Mouse (Mus musculus) cerebellum, postnatal 14 days (tissue): ENCODE data around the gene Adprh.

ENCODE experiments used
- DNase-seq, 2 experiments: peaks; one replicate each; pipeline ENCODE4 v3.0.0; 2021; ENCODE audit warnings: mixed read lengths in 2 of 2

Gene Adprh

DNA sequence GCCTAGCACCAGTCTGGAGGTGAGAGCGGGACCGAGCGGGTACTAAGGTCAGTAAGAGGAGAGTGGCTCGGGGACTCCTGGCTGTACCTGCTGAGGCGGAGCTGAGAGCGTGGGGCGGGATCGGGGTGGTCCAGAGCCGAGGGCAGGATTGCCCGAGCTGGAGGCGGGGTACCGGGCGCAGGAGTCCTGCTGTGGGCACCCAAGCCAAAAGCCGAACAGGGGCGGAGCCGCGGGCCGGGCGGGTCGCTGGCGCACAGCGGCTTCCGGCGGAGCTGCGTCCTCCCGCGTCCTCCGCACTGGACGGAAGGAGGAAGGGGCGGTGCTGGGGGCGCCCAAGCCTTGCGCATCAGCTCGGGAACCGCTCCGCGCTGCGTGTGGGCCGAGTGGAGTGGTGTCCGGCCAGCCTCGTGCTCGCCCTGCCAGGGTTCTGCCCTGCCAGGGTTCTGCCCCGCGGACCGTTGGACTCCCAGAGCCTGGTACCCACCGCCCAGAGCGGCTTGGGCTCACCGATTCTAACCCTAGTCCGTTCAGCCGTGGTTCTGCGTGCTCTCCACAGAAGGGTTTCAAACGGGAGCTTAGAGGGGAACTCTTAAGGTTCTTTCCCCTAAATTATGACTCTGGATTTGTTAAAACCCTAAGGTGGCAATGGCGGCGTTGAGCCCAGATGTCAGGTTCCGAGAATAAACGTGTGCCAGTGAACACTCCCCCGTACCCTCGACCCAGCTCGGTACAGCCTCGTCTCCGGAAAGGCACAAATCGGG is at the start of gene Adprh:
Adprh (minus strand) TSS at position 262 of the 761 bp plus-strand sequence.
- DNase-seq, result peak; percentile 90 to 94

DNA sequence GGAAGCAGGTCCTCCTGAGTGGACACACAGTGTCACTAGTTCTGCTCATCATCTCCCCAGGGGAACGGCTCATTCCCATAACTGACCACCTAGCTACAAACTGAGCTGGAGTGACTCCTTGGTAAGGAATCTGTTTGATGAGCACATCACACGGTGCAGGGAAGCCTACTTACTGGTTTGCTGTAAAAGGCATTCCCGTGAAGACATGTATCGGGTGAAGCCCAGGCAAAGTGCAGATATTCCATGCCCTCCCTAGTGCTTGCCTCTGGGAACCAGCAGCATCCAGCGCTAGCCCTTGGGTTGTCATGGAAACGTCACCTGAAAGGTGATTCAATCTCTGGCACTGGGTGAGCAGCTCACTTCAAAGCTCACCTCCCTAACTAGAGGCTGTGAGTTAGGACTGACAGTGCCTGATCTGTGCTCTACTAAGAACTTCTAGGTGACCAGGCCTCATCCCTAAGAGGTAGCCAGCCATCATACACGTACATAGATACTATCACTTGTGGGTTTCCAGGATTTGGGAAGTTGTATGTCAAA is 44.2 kb upstream of the Adprh start:
- no peak for DNase-seq

DNA sequence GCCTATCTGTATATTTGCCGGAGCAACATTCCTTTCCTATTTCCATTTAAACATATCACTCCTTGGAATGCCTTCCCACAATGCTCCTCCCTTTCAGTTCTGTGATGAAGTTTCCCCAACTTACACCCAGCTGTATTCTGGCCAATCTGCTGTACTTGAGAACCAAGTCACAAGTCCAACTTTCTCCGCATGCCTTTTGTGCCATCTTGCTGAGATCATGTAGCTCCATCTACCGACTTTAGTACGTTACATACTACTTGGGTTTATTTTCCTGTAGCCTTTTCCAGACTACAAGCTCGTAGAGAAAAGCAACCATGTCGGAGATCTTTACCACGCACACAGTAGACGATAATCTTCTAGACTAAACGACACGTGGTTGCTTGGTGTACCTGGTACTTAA is 41.4 kb upstream of the Adprh start:
- DNase-seq, result no peak

DNA sequence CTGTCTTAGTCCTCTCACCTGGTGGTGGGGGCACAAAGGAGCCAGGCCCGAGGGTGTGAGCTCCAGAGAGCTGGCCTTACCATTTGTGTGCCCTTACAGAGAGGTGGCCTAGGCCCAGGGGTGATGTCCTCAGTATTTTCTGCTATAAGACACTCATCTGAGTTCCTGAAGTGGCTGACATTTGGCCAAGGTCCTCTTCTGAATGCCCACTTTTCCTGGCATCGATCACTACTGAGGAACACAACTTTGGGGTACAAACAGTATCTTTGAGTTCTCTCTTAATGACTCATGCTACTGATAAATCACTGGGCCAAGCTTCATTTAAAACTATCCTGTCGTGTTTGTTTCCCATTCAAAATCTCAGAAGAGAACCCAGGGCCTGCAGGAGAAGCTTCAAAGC is 40.0 kb upstream of the Adprh start:
- DNase-seq, result no peak

DNA sequence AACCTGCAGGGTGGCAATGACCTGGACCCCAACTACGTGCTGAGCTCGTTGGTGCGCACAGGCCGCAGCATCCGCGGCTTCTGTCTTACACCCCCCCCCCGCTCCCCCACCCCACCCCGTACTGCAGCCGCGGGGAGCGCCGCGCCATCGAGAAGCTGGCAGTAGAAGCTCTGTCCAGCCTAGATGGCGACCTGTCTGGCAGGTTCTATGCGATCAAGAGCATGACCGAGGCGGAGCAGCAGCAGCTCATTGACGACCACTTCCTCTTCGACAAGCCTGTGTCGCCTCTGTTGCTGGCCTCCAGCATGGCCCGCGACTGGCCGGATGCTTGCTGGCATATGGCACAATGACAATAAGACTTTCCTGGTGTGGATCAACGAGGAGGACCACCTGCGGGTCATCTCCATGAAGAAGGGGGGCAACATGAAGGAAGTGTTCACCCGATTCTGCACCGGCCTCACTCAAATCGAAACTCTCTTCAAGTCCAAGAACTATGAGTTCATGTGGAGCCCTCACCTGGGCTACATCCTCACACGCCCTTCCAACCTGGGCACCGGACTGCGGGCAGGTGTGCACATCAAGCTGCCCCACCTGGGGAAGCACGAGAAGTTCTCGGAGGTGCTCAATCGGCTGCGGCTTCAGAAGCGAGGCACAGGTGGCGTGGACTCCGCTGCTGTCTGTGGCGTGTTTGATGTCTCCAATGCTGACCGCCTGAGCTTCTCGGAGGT is 31.2 kb upstream of the Adprh start:
- peak; percentile 4 to 9 for DNase-seq

DNA sequence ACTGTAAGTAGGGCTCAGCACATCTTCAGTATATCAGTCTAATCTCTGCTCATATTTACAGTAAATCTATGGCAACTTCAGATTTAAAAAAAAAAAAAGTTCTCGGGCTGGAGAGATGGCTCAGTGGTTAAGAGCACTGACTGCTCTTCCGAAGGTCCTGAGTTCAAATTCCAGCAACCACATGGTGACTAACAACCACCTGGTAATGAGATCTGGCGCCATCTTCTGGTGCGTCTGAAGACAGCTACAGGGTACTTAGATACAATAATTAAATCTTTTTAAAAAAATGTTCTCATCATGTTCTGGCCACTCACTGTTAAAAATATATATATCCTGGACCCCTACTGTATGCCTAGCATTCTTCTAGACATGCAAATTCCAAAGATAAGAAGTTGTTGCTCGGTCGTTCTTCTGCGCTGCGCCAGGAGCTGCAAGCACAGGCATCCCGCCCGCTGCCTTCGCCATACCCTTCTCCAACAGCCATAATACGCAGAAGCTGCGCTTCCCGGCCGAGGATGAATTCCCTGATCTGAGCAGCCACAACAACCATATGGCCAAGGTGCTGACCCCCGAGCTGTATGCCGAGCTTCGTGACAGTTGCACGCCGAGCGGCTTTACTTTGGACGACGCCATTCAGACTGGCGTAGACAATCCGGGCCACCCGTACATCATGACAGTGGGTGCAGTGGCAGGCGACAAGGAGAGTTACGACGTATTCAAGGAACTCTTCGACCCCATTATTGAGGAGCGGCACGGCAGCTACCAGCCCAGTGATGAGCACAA is 30.5 kb upstream of the Adprh start:
- DNase-seq, result peak; percentile 30 to 59

DNA sequence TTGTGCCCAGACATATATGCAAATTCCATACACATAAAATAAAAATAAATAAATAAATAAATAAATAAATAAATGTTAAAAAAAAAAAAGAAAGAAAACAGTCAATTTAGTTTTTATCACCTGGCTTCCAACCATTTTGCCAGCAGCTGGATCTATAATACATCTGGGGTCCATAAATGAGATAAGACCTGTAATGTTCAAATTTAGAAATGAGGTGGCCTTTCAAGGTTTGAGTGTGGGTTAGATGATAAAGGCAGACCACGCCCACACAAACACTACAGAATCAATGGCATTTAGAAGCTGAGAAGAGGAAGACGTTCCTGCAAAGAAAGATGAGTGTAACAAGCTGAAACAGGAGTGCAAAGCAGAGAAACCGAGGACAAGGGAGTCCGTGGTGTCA is 28.8 kb upstream of the Adprh start:
- DNase-seq, result no peak

DNA sequence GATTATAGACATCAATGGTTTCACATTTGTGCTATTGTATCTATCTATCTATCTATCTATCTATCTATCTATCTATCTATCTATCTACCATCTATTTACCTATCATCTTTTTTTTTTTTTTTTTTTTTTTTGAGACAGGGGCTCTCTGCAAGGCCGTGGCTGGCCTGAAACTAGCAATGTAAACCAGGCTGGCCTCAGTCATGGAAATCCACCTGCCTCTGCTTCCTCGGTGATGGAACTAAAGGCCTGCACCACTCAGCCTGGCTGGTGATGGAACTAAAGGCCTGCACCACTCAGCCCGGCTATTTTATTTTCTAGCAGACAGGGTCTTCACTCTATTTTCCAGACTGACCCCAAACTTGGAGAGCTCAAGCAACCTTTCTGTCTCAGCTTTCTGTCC is 25.8 kb upstream of the Adprh start:
- DNase-seq, result no peak

DNA sequence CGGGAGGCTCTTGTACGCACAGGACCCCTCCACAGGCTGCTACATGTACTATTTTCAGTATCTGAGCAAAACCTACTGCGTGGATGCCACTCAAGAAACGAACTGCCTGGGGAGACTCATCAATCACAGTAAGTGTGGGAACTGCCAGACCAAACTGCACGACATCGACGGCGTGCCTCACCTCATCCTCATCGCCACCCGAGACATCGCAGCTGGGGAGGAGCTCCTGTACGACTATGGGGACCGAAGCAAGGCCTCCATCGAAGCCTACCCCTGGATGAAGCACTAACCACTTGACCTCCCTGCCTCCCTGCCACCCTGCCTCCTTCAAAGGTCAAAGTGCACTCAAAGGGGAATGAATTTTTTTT is 24.7 kb upstream of the Adprh start:
- DNase-seq, result peak in 1 of 2 experiments; percentile 19

DNA sequence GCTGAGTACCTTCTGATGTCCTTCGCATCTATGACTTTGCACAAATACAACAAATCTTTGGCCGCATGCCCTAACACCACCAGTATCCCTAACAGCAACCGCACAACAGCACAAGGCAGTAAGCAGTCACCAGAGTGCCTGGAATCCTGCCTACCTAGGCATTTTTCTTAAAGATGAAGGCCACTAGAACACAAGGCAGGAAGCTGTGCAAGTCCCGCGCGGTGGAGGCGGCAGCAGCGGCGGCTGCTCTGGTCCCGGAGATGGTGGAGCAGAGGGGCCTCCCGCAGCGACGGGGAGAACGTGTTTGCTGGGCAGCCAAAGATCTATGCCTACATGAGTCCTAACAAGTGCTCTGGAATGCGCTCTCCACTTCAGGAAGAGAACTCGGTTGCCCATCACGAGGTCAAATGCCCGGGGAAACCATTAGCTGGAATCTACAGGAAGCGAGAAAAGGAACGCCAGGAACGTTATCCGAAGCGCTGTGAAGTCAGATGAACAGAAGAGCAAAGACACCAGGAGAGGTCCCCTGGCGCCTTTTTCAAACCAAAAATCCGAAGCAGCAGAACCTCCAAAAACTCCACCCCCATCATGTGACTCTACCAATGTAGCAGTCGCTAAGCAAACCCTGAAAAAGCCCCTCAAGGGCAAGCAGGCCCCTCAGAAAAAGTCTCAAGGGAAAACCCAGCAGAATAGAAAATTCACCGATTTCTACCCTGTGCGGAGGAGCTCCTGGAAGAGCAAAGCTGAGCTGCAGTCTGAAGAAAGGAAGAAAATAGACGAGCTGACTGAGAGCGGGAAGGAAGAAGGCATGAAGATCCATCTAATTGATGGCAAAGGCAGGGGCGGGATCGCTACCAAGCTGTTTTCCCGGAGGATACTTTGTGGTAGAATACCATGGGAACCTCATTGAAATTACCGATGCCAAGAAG is 24.1 kb upstream of the Adprh start:
- DNase-seq, result peak; percentile 45 to 56

DNA sequence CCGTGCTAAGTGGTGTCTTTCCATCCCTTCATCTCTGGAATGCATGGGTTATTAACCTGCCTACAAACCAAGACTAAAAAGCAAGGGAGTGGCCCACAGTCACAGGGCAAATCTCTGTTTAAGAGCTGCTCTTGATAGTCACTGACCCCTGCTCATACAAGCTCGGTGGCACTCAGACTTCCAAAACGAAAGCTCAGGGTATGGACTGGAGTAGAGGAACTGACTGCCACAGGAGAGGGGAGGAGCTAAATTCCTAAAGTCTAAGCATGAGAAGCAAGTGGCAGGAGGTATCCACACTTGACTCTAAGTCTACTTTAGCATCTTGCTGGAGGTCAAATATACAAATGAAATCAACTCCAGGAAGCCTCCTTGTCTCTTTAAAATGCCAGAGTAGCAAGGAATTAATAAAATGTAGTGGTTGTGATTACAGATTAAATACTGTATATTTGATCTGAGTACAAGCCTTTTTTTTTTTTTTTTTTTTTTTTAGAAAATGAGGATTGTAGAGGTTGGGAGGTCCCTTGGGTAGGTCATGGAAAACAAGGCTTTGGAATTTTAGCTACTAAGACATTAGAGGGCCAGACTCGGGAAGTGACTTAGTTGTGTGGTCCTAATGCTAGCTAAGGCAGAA is 23.3 kb upstream of the Adprh start:
- no peak for DNase-seq

DNA sequence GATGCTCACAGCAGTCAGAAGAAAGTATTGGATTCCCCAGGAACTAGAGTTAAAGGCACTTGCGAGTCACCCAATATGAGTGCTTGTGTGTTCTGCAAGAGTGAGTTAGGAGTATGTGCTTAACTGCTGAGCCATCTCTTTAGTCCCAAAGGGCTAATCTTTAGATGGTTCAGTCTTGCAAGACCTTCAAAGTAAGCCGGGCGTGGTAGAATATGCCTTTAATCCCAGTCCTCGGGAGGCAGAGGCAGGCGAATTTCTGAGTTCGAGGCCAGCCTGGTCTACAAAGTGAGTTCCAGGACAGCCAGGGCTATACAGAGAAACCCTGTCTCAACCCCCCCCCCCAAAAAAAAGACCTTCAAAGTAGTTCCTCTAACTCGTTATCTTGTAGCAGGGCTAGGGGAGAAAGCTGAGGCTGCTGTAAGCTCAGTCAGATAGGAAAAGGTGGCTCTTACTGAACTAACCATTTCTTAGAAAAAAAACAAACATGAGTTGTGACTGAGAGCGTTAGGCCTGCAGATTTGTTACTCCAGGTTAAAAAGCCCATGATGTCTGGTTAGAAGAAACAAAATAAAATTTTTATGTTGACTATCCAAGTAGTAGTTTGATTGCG is 22.3 kb upstream of the Adprh start:
- DNase-seq, result no peak

DNA sequence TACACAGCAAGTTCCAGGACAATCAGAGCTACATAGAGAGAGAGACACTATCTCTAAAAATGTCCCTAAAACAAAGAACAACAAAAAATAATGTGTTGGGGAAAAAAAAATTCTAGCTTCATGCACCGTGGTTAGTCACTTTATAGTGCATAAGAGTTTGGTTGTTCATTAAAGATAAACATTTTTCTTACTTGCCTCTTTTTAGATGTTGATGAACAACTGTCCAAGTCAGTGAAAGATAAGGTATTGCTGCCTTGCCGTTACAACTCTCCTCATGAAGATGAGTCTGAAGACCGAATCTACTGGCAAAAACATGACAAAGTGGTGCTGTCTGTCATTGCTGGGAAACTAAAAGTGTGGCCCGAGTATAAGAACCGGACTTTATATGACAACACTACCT is 21.2 kb upstream of the Adprh start:
- no peak for DNase-seq

DNA sequence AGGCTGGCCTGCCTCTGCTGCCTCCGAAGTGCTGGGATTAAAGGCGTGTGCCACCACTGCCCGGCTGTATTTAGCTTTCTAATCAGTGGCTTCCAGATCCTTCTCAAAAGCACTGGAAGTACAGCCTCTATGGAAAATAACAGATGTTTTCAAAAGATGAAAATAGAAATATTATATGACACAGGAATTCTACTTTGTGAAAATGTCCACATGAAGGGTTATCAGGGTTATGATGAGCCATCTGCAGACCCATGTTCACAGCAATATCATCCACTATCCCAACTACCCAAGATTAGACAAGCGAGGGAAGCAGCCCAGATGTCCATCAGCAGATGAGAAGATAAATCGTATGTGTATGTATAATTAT is 20.0 kb upstream of the Adprh start:
- no peak for DNase-seq

DNA sequence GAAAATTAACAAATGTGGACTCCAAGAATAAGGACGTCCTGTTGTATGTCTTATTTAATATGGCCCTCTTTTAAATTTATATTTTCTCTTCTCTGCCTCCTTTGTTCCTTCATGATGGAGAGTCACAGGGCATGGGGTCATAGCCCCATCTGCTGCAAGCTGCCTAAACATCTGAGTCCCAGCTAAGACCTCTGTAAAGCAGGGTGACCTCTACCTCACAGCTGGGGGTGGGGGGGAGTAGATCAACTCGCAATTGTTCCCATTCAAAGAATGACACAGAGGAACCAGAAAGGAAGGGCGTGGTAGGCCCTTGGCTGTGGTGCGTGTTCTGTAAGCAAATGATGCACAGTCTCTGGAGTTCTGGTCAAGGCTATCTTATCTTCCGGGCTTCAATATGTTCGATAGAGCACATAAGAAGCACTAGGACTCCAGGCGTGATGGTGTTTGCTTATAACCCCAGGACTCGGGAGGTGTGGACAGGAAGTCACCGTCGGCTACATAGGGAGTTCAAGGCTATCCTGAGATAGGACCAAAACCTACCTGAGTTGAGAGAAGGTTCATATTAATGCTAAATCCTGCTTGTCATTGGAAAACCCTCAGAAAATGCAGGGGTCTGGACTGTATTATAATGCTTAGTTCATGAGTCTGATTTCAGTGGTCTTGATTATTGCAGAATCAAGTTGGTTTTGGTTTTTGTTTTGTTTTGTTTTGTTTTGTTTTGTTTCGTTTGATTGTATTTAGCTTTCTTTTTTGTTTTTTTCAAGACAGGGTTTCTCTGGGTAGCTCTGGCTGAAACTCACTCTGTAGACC is 19.4 kb upstream of the Adprh start:
- no peak for DNase-seq

DNA sequence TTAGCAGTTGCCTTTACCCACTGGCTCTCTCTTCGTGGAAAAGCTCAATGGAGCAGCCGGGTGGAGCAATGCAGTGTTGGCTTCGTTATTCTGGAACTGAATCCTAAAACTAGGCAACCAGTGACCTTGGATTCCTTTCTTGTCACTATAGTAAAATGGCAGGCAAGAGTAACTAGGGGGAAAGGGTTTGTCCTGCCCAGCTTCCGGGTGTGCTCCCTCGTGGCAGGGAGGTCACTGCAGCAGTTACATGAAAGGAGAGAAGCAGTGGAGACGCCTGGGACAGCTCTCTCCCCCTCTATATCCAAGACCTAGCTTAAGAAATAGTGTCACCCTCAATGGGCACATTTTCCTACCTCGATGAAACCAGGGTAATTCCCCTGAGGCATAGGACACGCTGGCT is 16.9 kb upstream of the Adprh start:
- DNase-seq, result no peak

DNA sequence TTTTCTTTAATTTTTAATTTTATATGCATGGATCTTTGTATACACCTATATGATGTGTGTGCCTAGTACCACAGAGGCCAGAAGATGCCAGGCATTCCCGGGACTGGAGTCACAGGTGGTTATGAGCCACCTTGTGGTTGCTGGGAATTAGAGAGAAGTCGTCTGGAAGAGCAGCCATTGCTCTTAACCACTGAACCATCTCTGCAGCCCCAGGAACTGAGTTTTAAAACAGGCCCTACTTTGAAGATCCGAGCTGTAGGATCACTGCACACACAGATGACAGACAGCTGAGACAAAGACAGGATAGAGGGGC is 16.2 kb upstream of the Adprh start:
- DNase-seq, result no peak

DNA sequence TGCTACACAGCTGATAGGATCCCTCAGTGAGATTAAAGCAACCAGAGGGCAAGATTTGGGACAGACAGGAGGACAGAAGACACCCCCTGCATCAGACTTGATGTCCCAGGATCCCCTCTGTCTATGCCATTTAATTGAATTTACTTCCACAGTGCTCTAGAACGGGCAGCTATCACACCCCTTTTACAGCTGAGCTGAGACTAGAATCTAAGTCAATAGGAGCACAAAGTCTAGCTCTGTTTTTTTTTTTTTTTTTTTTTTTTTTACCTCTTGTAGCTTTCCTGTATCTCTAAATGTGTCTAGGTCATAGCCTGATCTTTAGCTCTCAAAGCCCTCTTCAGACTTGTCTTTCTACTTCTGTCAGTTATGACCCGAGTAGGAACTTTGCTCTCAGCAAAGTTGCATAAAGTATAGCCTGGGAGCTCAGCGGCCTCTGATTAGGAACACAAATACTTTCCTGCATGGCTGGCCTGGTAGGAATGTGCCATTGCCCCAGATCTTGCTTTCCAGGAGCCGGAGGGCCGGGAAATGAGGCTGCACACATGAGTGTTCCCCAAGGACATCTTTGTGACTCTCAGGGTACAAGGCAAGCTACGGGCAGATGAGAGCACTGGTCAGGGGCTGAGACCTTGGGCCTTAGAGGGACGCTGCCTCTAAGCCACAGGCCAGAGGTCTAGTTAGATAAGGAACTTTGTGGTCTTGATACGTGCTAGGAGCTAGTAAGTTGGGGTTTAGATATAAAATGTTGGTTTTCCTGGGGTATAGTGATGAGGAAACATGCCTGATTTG is 15.6 kb upstream of the Adprh start:
- no peak for DNase-seq

DNA sequence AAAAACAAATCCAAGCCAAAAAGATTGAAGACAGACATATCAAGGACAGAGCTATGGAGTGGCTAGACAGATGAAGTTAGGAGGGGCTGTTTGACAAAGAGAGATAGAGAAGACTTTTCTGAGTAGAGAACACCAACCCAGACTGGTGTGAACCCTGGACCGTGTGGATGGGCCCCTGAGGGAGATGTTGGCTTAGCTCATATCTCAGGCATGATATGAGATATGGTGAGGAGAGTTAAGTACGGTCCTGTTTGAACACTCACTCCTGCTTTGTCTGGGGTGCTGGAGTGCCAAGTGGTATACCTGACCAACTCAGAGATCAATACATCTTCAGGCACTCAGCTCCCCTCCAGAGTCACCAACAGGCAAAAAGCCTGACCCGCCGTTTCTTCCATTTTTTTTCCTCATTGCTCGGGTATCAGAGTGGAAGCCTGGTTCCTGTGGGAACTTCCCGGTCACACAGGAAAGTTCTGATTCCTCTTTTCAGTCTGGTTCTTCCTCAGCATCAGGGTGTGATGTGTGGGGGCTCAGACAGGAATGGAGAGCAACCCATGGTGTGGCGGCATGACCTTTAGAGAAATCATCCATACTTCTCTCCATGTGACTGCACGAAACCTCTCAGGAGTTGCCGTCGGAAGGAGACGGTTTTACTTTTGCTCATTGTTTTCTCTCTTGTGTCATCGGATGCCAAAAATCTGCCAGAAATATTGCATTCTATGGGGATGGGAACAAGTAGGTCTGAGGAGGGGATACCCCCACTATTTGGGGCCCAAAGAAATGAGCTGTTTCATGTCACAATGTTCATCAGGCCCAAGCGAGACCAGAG is 14.8 kb upstream of the Adprh start:
- DNase-seq, result no peak
